Mouse (Mus musculus) CH12.LX (cell line): ENCODE results near the gene Irak1bp1. TPM values are rescaled to one million over a fixed set of nuclear protein-coding genes. Genes with fewer than 3 reads are reported as not detected.
A peak's percentile ranks its signal among the peaks of the same experiment; 100 is the strongest.

Experiments
- DNase-seq: peaks from one replicate; pipeline ENCODE4 v3.0.0-alpha.2; 2013; ENCODE audit errors: extremely low read depth
- H3K27ac ChIP-seq: 2 replicates; pipeline ENCODE4 v1.5.1; 2012; ENCODE audit warnings: low read depth, mild to moderate bottlenecking, control low read depth, moderate library complexity; ENCODE audit not compliant: insufficient read depth
- H3K27me3 ChIP-seq: replicated peaks from 2 replicates; pipeline ENCODE3; 2012; ENCODE audit warnings: inconsistent platforms
- H3K36me3 ChIP-seq, 2 experiments: replicated peaks in 1 of 2; 2 replicates each; pipeline versions ENCODE3 to v1.6.1; 2012; ENCODE audit warnings: inconsistent platforms in 1 of 2, low read length in 1 of 2, mild to moderate bottlenecking in 1 of 2, mixed read lengths in 1 of 2, moderate library complexity in 1 of 2; ENCODE audit not compliant: control insufficient read depth in 1 of 2, insufficient read depth in 1 of 2
- H3K4me1 ChIP-seq, 2 experiments: 2 replicates each; pipeline ENCODE4 v1.6.1; 2012; ENCODE audit warnings: inconsistent platforms in 1 of 2, moderate library complexity in 1 of 2; ENCODE audit not compliant: insufficient read depth in 2 of 2, control insufficient read depth in 1 of 2
- H3K4me2 ChIP-seq: 2 replicates; pipeline ENCODE4 v1.6.1; 2012; ENCODE audit warnings: low read depth, mild to moderate bottlenecking, control low read depth; ENCODE audit not compliant: poor library complexity, insufficient read depth, severe bottlenecking
- H3K4me3 ChIP-seq, 3 experiments: fragments of 150-350 bp in 1 of 3; sonication (generic) in 1 of 3; replicated peaks in 1 of 3; 2 replicates each; pipeline versions ENCODE3 to v1.5.1; 2011 to 2012; ENCODE audit warnings: low read depth in 2 of 3, low read length in 2 of 3, mild to moderate bottlenecking in 2 of 3, moderate library complexity in 2 of 3, control low read depth in 1 of 3, improper control_type of control experiment in 1 of 3, inconsistent platforms in 1 of 3, mixed read lengths in 1 of 3; ENCODE audit not compliant: poor library complexity in 1 of 3
- H3K79me2 ChIP-seq: replicated peaks from 2 replicates; pipeline ENCODE4 v1.6.1; 2012; ENCODE audit warnings: mild to moderate bottlenecking, moderate library complexity; ENCODE audit not compliant: control insufficient read depth, poor library complexity, insufficient read depth, severe bottlenecking; ENCODE audit errors: extremely low read depth
- H3K9ac ChIP-seq: 2 replicates; pipeline ENCODE4 v1.6.1; 2012; ENCODE audit warnings: low read depth, mild to moderate bottlenecking, control low read depth, moderate library complexity; ENCODE audit not compliant: insufficient read depth
- H3K9me3 ChIP-seq: replicated peaks from 2 replicates; pipeline ENCODE3; 2012; ENCODE audit warnings: low read length, inconsistent platforms, mixed read lengths
- BHLHE40 ChIP-seq: IDR thresholded peaks from 2 replicates; pipeline ENCODE4 v1.6.1; 2011; ENCODE audit warnings: mild to moderate bottlenecking, low read depth, low read length, improper control_type of control experiment
- CHD1 ChIP-seq: IDR thresholded peaks from 2 replicates; pipeline ENCODE4 v1.6.1; 2012; ENCODE audit warnings: low read depth, low read length, improper control_type of control experiment, inconsistent platforms
- CTCF ChIP-seq, 2 experiments: IDR thresholded peaks in 1 of 2; conservative IDR thresholded peaks in 1 of 2; 2 replicates each; pipeline ENCODE4 v1.5.1; 2011 to 2012; ENCODE audit warnings: low read depth in 2 of 2, low read length in 2 of 2, improper control_type of control experiment in 1 of 2, inconsistent platforms in 1 of 2, mild to moderate bottlenecking in 1 of 2, moderate library complexity in 1 of 2
- ETS1 ChIP-seq: conservative IDR thresholded peaks from 2 replicates; pipeline ENCODE4 v1.6.1; 2012; ENCODE audit warnings: low read depth, mild to moderate bottlenecking, inconsistent platforms, low read length, improper control_type of control experiment, moderate library complexity
- HCFC1 ChIP-seq: IDR thresholded peaks from 2 replicates; pipeline ENCODE4 v1.6.1; 2012; ENCODE audit warnings: low read depth, mild to moderate bottlenecking, inconsistent platforms, low read length, improper control_type of control experiment
- JUN ChIP-seq: IDR thresholded peaks from 2 replicates; pipeline ENCODE4 v1.6.1; 2011; ENCODE audit warnings: low read depth, mild to moderate bottlenecking, low read length, improper control_type of control experiment, moderate library complexity; ENCODE audit not compliant: insufficient read depth
- KAT2A ChIP-seq: IDR thresholded peaks from 2 replicates; pipeline ENCODE4 v1.6.1; 2012; ENCODE audit warnings: low read length, improper control_type of control experiment, inconsistent platforms; ENCODE audit not compliant: insufficient replicate concordance
- MAX ChIP-seq: IDR thresholded peaks from 2 replicates; pipeline ENCODE4 v1.6.1; 2011; ENCODE audit warnings: low read length, improper control_type of control experiment
- MXI1 ChIP-seq: IDR thresholded peaks from 2 replicates; pipeline ENCODE4 v1.6.1; 2011; ENCODE audit warnings: mild to moderate bottlenecking, low read depth, low read length, improper control_type of control experiment
- MYC ChIP-seq: IDR thresholded peaks from 2 replicates; pipeline ENCODE4 v1.6.1; 2011; ENCODE audit warnings: low read depth, mild to moderate bottlenecking, improper control_type of control experiment, low read length
- NELFE ChIP-seq: IDR thresholded peaks from 2 replicates; pipeline ENCODE4 v1.6.1; 2011; ENCODE audit warnings: low read depth, low read length, improper control_type of control experiment
- NRF1 ChIP-seq: IDR thresholded peaks from 2 replicates; pipeline ENCODE4 v1.6.1; 2014; ENCODE audit warnings: low read depth, mild to moderate bottlenecking, inconsistent platforms, low read length, improper control_type of control experiment, moderate library complexity
- PAX5 ChIP-seq: IDR thresholded peaks from 2 replicates; pipeline ENCODE4 v1.6.1; 2012; ENCODE audit warnings: low read length, inconsistent platforms, mixed read lengths
- POLR2A ChIP-seq: IDR thresholded peaks from 2 replicates; pipeline ENCODE4 v1.6.1; 2011; ENCODE audit warnings: low read depth, mild to moderate bottlenecking, improper control_type of control experiment, low read length
- SIN3A ChIP-seq: IDR thresholded peaks from 2 replicates; pipeline ENCODE4 v1.6.1; 2012; ENCODE audit warnings: low read length, improper control_type of control experiment, inconsistent platforms
- SMC3 ChIP-seq: IDR thresholded peaks from 2 replicates; pipeline ENCODE4 v1.6.1; 2011; ENCODE audit warnings: low read depth, low read length, improper control_type of control experiment
- TBP ChIP-seq: conservative IDR thresholded peaks from 2 replicates; pipeline ENCODE4 v1.6.1; 2011; ENCODE audit warnings: low read depth, low read length, improper control_type of control experiment
- TCF12 ChIP-seq: IDR thresholded peaks from 2 replicates; pipeline ENCODE4 v1.6.1; 2014; ENCODE audit warnings: low read depth, mild to moderate bottlenecking, inconsistent platforms, low read length, improper control_type of control experiment
- UBTF ChIP-seq: IDR thresholded peaks from 2 replicates; pipeline ENCODE4 v1.6.1; 2012; ENCODE audit warnings: low read depth, mild to moderate bottlenecking, inconsistent platforms, low read length, improper control_type of control experiment, moderate library complexity
- USF1 ChIP-seq: IDR thresholded peaks from 2 replicates; pipeline ENCODE4 v1.6.1; 2014; ENCODE audit warnings: low read depth, mild to moderate bottlenecking, inconsistent platforms, low read length, improper control_type of control experiment
- USF2 ChIP-seq: conservative IDR thresholded peaks from 2 replicates; pipeline ENCODE4 v1.6.1; 2011; ENCODE audit warnings: low read depth, low read length, improper control_type of control experiment
- ZMIZ1 ChIP-seq: IDR thresholded peaks from 2 replicates; pipeline ENCODE4 v1.6.1; 2012; ENCODE audit warnings: low read depth, mild to moderate bottlenecking, inconsistent platforms, low read length, improper control_type of control experiment
- ZNF384 ChIP-seq: IDR thresholded peaks from 2 replicates; pipeline ENCODE4 v1.6.1; 2012; ENCODE audit warnings: low read depth, low read length, improper control_type of control experiment, inconsistent platforms
- dilution Hi-C: fragments of 300-500 bp; cut with MboI; formaldehyde crosslinking; loops from 2 replicates; pipeline ENCODE4 v1.14.3; 2020; ENCODE audit warnings: low sequenced_read_pairs; ENCODE audit not compliant: extremely low pct_unique_long_range_greater_than_20kb, extremely low pct_ligation_motif_present
- in situ Hi-C: fragments of 300-500 bp; cut with MboI; formaldehyde crosslinking; loops from 3 replicates; pipeline ENCODE4 v1.14.3; 2019; ENCODE audit warnings: low sequenced_read_pairs, low pct_ligation_motif_present, low pct_unique_long_range_greater_than_20kb, mixed read lengths
- polyA plus RNA-seq: library from polyadenylated mRNA; unstranded; fragments of >175 nt; gene quantifications from 2 replicates; pipeline ENCODE4 v1.2.1, GENCODE M21; 2012; ENCODE audit warnings: low read depth; ENCODE audit not compliant: insufficient read length
- total RNA-seq, 2 experiments: library from RNA; depleted of rRNA; stranded (reverse); fragments of 300-350 nt in 1 of 2; fragments of >200 nt in 1 of 2; gene quantifications; 2 replicates each; pipeline ENCODE4 v1.2.3; 2012 to 2014

Irak1bp1 gene
- total and polyA plus RNA-seq, 3 experiments = 16.3 to 44.2 (median 31.4) TPM

DNA sequence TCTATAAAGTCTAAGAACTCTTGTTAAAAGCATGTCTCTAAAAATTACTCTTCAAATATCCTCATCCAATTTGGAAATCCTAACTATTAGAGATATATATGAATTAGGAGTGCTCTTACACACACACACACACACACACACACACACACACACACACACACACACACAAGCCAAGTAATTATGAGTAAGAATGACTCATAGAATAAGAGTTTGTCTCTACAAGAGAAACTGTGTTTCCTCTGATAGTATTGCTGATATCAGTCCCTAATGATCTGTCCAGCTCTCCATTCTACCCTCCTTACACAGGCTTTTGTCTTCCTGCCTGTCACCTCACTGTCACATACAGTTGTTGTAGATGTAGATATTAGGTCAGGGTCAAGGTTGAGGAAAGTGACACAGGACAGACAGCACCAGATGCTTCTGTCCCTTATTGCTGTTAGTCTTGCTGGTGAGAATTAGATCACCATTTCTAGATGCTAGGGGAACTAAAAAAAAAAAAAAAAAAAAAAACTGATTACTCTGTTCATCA lies 14.0 kb upstream of the Irak1bp1 start:
- H3K36me3 ChIP-seq = no peaks in the 10 kb centered on the region
- in situ Hi-C loops = no loop called here
- TF ChIP-seq MAX (no peak), ZNF384 (peak; percentile 23; the same call in 1 of the 2 replicates)
- TF ChIP-seq, all 38 proteins: peak for 1
- H3K79me2 ChIP-seq = no peaks in the 10 kb centered on the region
- H3K9ac ChIP-seq = no peak overlapping the region
- H3K27ac ChIP-seq = no peak overlapping the region
- H3K4me2 ChIP-seq = no peak overlapping the region
- no peaks in the 10 kb centered on the region for H3K9me3 ChIP-seq
- no peak for DNase-seq
- H3K4me3 ChIP-seq = no peak overlapping the region
- H3K27me3 ChIP-seq = no peaks in the 10 kb centered on the region
- dilution Hi-C loops = no loop called here
- H3K4me1 ChIP-seq = no peaks in the 10 kb centered on the region

DNA sequence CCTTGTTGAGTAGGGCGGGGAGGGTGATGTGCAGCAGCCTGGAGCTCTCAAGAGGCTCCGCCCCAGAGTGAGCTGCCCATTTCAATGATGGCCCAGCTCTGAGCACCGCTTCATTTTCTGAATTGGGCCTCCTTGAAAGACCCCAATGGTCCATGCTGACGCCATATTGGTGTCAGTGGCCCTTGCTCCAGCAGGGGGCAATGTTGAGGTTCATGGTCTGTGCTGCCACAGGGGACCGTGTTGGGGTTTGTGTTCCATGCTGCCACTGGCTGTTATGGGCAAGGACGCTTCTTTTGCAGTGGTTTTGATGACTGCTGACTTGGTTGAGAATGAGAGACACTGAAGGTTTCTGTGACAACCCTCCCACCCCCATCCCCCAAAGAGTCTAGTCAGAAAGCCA lies 2.9 kb upstream of the Irak1bp1 start:
- Histone ChIP-seq H3K79me2 (no peaks in the 10 kb centered on the region; the same call in 1 of the 2 replicates), H3K4me2 (no peak overlapping the region), H3K27me3 (no peaks in the 10 kb centered on the region), H3K9ac (no peak overlapping the region), H3K4me1 (peaks cover 3 to 43% of the 10 kb centered on the region in 2 experiments), H3K27ac (no peak overlapping the region), H3K36me3 (peaks cover 0 to 5% of the 10 kb centered on the region in 2 experiments), H3K9me3 (no peaks in the 10 kb centered on the region), H3K4me3 (no peak overlapping the region)
- TF ChIP-seq CTCF (conservative IDR thresholded peaks at IDR 0.05 in 1 of 2, IDR thresholded peaks at IDR 0.05 in 1 of 2; ENCODE audit: low read depth in 2 of 2, low read length in 2 of 2) (peak in 1 of 2 experiments; percentile 47; a peak in 2 of 4 replicates), TCF12 (no peak), SMC3 (peak; percentile 20; the same call in 1 of the 2 replicates)
- in situ Hi-C loops (loop anchor here (25.0 kb wide), 1 partner anchor 589 kb away; no protein-coding TSS in a partner anchor), dilution Hi-C loops (no loop called here)
- DNase-seq = no peak

DNA sequence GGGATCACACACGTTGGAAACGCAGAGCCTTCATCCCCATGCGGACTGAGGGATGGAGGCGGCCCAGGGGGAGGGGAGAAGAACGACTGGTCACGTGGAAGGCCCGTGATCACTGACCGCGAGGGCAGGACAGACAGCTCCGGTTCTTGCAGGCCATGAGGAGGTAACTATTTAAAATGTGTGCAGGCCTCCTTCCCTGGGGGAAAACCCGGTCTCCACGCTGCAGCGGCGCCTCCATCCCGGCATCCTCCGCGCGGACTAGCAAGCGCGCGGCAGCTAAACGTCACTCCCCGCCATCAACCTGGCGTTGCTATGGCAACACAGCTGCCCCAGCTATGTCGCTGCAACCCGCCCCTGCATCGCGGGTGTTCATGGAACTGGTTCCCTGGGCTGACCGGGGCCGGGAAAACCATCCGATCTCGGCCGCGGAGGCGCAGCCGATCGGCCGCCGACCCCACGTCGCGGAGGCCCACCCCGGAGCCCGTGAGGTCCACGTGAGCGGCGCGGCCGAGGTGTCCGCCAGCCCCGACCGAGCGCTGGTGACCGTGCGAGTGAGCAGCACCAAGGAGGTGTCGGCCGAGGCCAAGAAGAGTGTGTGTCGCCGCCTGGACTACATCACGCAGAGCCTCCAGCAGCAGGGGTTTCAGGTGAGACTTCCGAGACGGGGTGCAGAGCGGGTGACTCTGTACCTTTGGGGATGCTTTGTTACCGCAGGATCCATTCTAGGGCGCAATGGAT lies 522 bp downstream of the Irak1bp1 start:
- in situ Hi-C loops = loop anchor here (25.0 kb wide), 1 partner anchor 593 kb away; no protein-coding TSS in a partner anchor
- peaks cover 0 to 11% of the 10 kb centered on the region in 2 experiments for H3K36me3 ChIP-seq
- peaks cover 3 to 43% of the 10 kb centered on the region in 2 experiments for H3K4me1 ChIP-seq
- peak overlapping the region; percentile 95 for H3K4me2 ChIP-seq
- no peaks in the 10 kb centered on the region for H3K27me3 ChIP-seq
- H3K9ac ChIP-seq = peak overlapping the region; percentile 97
- peak; percentile 97 for DNase-seq
- peak overlapping the region; percentile 79 for H3K27ac ChIP-seq
- H3K9me3 ChIP-seq = no peaks in the 10 kb centered on the region
- peak overlapping the region; percentile 82 to 96 (median 93) for H3K4me3 ChIP-seq
- dilution Hi-C loops = no loop called here
- H3K79me2 ChIP-seq = peaks cover 2% of the 10 kb centered on the region; the same call in 1 of the 2 replicates
- peak; percentile 99 for TF ChIP-seq MYC
- TF ChIP-seq HCFC1 = peak; percentile 77
- TF ChIP-seq NRF1 = peak; percentile 14; the same call in 1 of the 2 replicates
- TF ChIP-seq MAX = peak; percentile 97
- no peak for TF ChIP-seq JUN
- peak; percentile 74 for TF ChIP-seq USF2
- TF ChIP-seq CTCF (conservative IDR thresholded peaks at IDR 0.05 in 1 of 2, IDR thresholded peaks at IDR 0.05 in 1 of 2; ENCODE audit: low read depth in 2 of 2, low read length in 2 of 2) = no peak
- no peak for TF ChIP-seq PAX5
- 0 out of 2 replicates have a peak, but pooled peaks have one; percentile 29 for TF ChIP-seq CHD1
- TF ChIP-seq SMC3 = no peak
- TF ChIP-seq TCF12 = peak; percentile 66; the same call in 1 of the 2 replicates
- peak; percentile 69 for TF ChIP-seq ETS1
- TF ChIP-seq POLR2A = peak; percentile 78
- TF ChIP-seq TBP = peak; percentile 75; the same call in 1 of the 2 replicates
- TF ChIP-seq SIN3A = peak; percentile 92
- peak; percentile 98 for TF ChIP-seq MXI1
- TF ChIP-seq ZMIZ1 = 0 out of 2 replicates have a peak, but pooled peaks have one; percentile 9
- TF ChIP-seq UBTF = 0 out of 2 replicates have a peak, but pooled peaks have one; percentile 44
- no peak for TF ChIP-seq KAT2A
- peak; percentile 80 for TF ChIP-seq USF1
- peak; percentile 99 for TF ChIP-seq BHLHE40
- peak; percentile 20 for TF ChIP-seq NELFE
